Mouse (Mus musculus) lung, postnatal 0 days (tissue): ENCODE results near the gene Ntrk2.

ENCODE experiments used
- CTCF ChIP-seq: IDR thresholded peaks from 2 replicates; pipeline ENCODE4 v1.5.1; 2016; ENCODE audit warnings: antibody characterized with exemption, mild to moderate bottlenecking
- EP300 ChIP-seq: IDR thresholded peaks from 2 replicates; pipeline ENCODE4 v1.6.1; 2016; ENCODE audit warnings: antibody characterized with exemption, mild to moderate bottlenecking, control low read depth

DNA sequence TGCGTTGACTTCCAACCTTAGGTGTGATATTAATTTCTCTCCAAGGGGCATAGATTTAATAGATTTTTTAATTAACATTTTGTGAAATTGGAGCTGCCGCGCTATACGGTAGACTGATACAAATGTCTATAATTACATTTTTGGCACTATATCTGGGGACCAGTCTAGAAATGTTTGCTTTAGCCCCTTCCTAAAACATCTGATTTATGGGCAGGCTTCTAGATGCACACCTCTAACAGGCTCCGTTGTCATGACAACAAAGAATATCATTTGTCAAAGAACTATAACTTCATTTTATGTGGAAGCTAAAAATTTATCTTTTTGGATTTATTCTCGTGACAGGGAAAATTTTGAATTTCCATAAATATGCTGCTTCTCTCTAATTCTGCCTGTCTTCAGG, 140.2 kb downstream of the Ntrk2 start:
- TF ChIP-seq CTCF, result no peak
- TF ChIP-seq EP300, result no peak
